Mouse (Mus musculus) cerebellum, adult 8-10 months (tissue): ENCODE measurements around the gene Stard9.
A peak's percentile ranks its signal among the peaks of the same experiment; 100 is the strongest.

ENCODE experiments used
- DNase-seq: peaks from one replicate; pipeline ENCODE4 v3.0.0; 2022

The Stard9 gene

DNA sequence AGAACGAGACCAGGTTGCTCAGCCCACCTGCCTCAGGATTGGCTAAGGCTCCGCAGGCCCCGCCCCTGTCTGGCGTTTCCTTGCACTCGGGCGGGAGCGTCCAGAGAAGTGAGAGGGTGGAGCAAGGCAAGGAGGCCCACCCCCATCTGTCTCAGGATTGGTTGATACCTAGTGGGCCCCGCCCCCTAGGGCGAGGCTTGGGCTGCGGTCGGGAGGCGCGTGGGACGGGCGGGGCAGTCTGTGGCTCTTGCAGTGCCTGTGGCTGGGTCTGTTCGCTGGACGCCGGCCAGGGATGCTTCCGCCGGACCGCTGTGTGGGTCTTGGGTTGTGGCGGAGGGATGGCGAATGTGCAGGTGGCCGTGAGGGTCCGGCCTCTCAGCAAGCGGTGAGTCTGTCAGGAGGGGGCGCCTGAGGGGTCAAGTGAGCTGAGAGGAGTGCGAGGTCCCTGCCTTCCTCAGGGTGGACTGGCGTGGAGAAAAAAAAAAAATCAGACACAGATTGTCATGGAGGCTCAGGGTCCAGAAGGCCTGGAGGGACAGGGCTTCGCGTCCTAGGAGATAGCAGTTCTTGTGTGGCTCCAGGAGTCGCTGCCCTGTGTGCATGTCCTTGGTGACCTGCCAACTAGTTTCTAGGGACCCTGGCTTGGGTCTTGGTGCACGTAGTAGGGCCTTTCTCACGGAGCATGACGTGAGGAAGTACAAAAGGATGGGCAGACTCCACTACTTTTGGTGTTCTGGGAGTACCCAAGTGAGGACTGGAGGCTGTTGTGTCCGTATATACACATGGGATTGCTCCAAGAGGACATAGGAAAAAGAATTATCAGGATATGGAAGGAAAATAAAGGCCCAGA is at the start of gene Stard9:
Gene Stard9 (plus strand): TSS at position 236 of the 850 bp plus-strand sequence.
- DNase-seq = peak; percentile 97

DNA sequence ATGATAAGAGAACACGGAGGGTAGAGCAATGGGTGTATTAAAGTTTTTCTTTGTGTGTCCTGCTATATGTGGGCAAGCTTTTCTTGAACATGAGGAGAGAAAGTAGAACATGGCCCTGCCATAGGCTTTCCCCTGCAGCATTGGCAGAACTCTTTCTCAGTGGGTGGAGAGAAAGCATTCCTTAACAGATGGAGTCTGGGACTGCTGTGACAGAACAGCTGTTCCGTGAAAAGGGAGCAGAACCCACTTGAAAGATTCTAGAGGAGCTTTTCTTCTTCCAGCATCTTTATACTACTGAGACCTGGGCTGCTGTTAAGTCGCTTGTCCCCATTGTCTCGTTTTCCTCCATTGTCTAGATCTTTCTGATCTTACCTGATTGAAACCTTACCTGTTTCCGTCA is 39.2 kb upstream of the Stard9 start:
- no peak for DNase-seq

DNA sequence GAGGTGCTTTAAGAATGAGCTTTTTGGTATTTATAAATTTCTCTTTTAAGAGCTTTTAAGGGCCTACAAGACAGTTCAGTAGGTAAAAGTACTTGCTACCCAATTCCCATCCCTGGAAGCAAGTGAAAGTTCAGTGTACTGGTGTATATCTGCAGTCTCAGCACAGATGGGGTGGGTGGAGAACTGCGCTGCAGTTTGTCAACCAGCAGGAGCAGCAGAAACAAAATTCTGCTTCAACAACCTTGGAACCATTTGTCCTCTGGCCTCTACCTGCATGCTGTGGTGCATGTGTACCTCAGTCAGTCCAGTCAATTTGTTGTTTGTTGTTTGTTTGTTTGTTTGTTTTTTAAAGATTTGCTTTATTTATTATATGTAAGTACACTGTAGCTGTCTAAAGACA is 36.7 kb upstream of the Stard9 start:
- DNase-seq = no peak

DNA sequence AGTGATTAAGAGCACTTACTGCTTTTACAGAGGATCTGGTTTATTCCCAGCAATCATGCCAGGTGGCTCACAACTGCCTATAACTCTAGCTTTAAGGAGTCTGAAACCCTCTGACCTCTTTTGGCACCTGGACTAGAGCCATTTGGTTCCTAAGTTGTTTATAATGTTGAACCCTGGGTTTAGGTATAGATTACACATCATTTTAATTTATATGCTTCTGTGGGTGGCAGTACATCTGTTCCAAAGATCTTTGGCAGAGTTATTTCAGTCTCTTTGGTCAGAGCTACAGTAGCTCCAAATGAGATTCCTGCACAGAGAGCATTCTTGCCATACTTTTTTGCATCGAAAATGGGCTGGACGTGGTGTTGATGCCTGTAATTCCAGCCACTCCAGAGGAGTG is 31.2 kb upstream of the Stard9 start:
- DNase-seq = no peak

DNA sequence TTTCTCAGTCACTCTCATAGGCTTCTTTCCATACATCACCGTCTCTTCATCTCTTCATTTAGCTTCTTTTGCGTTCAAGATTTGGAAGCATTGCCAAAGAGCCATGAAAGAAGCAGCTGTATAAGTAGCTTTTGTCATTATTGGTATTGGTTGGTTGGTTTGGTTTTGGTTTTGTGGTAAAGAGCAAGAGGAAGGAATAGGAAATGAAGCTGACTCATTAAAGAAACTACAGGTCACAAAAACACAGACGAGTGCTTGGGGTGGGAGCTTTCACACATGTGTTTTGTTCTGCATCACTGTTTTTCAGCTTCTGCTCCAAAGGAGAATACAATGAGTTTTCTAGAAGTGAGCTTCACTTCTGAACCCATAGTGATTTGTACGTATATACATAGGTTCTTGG is 29.4 kb upstream of the Stard9 start:
- DNase-seq = no peak

DNA sequence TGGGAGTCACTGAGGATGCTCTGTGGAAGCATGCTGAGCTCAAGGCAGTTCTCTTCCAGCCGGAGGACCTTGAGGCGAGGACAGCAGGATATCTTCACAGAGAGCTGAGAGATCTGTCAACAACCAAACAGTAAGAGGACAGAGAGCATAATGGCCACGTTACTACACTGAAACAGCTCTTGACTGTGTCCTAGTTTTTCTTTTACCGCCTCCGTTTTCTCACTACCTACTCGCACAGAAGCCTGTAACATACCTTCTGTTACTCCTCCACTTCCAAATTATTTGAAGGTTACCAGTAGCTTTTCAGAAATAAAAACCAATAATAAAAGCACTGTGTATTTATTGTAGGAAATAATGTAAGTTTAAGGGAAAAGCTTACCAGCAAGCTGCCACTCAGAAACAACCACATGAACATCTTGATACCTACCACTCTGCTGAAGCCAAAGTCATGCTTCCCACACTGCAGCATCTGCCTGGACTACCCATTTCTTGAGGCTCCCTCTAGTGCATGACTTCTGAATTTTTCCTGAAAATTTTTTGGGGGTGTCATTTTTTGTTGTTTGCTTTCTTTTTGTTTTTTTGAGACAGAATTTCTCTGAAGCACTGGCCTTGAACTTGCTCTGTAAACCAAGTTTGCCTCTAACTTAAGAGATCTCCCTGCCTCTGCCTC is 22.8 kb upstream of the Stard9 start:
- no peak for DNase-seq

DNA sequence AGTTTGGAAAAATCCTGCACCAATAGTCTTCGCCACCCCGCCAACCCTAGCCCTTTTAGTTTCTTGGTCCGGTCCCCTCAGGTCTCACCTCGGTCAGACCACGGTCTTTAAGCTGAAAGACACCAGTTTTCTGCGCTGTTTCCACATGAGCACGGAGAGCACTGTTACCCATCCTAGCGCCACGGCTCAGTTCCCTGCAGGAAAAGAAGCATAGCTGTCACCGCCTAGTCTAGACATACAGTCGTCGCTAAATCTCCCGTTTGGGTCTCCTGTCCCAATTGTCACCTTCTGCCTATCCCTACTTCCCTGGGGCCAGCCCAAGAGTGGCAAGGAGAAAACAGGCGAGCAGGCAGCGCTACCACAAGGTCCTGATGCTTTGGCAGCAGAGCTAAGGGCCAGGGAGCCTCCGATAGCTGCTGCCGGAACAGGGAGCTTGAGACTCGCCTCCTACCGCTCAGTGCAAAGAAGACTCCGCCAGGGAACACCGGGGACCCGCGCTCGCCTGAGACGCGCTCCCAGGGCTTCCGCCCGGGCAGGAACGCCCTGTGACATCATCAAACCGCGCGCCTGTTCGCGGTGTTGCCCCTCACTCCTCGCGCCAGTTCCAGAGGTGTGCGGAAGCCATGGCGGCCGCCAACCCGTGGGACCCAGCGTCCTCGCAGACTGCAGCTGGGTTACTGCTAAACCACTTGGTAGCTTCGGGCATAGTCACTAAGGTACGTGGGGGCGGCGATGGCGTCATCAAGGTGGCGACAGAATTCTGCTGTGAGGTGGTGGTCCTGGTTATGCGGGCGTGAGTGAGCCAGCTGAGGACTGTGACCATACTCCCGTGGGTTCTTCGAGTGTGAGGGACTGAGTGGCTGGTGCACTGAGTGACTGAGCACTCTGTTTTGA is 19.8 kb upstream of the Stard9 start, which contains the start of the genes Haus2 and Lrrc57:
Gene Haus2 (plus strand): TSS at position 554 of the 894 bp plus-strand sequence.
Gene Lrrc57 (minus strand): TSS at position 691 of the 894 bp plus-strand sequence.
- peak; percentile 88 for DNase-seq

DNA sequence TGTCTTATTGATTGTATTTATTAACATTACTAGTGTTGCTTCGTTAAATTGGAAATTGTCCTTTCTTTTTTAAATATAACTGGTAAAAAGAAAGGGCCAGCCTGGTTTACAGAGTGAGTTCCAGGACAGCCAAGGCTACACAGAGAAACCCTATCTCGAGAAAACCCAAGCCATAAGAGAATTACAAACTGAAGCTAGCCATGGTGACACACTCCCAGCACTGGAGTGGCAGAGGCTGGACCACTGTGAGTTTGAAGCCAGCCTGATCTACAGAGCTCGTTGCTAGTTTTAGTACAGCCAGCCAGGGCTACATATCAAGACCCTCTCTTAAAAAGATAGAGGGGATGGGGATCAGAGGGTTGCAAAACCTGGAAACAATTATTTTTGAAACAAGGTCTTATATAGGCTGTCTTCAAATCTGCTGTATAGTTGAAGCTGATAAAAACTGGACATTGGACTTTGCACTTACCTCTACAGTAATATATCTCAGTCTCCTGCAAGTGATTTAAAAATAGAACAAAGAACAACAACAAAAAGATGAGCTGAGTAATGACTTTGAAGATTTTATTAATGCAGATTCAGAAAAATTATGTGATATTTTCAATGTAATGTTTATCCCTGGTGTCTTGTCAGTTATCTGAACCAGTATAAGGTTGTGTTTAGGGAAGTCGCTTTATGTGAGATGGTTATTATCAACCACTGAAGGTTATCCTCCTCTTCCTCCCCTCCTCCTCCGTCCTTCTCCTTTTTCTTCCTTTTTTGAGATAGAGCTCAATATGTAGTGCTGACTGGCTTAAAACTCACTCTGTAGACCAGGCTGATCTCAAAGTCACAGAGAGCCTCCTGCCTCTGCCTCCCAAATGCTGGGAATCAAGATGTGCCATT is 12.4 kb upstream of the Stard9 start:
- DNase-seq = no peak

DNA sequence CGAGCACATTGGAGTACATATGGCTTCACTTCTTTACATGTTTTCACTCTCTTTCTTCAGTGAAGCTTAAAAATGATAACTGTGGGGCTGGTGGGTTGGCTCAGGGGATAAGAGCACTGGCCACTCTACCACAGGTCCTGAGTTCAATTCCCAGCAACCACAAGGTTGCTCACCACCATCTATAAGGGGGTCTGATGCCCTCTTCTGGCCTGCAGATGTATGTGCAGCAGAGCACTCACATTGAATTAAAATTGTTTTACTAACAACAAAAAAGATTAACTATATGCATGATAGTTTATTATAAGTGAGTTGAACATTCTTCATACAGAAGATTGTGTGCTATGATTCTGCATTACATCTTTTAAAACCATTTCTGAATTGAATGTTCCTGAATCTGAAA is 9.4 kb upstream of the Stard9 start:
- no peak for DNase-seq

DNA sequence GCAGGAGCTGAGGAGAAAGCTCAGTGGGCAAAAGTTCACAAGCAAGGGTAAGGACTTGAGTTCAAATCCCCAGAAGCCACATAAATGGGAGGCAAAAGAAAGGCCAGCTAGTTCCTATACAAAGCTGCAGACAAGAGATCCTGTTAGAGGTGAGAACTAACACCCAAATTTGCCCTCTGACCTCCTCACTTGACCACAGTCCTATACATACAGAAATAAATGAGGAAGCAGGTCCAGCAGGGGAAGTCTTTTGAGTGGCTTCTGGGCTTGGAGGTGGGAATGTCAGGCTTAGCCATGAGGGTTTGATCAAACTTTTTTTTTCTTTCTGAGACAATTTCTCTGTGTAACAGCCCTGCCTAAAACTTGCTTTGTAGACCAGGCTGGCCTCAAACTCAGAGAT is 6.0 kb upstream of the Stard9 start:
- DNase-seq = no peak

DNA sequence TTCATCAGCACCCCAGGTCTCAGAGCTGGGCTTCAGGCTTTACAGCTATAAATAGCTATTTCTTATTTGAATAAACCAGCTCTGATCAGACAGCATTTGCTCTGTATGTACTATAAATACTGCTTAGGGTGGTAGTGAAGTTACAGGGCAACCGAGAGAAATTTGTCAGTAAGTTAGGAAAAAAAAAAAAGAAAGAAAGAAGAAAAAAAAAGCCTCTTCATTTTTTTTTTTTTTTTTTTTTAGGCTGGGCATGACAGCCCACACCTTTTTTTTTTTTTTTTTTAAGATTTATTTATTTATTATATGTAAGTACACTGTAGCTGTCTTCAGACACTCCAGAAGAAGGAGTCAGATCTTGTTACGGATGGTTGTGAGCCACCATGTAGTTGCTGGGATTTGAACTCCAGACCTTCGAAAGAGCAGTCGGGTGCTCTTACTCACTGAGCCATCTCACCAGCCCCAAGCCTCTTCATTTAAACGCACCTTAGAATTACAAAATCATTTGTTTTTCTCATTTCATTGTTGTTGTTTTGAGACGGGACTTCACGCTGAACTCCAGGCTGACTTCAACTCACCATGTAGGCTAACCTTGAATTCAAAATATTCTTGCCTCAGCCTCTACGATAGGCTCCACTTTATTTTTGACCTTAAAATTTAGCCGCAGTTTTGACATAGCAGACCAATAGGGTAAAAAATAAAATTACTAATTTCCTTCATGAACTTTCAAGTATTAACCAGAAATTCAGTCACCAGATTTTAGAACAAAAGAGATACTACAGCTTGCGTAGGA is 650 bp upstream of the Stard9 start:
- no peak for DNase-seq

DNA sequence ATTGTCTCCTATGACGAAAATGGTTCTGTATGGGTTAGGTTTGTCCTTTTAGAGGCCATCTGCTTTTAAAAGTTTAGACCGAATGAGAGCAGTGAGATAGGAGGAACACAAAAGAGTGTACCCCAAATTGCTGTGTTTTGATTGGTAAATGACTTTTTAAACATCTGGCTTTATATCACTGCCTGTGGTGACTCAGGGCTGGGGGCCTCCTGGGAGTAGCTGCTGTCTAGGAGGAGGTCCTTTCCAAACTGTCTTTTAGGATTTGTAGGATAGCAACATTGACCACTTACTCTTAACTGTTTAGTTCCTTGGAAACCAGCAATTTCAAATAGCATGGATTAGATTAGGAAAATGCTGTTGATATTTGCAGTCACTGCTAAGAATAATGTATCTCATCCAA is 1.3 kb downstream of the Stard9 start:
- DNase-seq = no peak

DNA sequence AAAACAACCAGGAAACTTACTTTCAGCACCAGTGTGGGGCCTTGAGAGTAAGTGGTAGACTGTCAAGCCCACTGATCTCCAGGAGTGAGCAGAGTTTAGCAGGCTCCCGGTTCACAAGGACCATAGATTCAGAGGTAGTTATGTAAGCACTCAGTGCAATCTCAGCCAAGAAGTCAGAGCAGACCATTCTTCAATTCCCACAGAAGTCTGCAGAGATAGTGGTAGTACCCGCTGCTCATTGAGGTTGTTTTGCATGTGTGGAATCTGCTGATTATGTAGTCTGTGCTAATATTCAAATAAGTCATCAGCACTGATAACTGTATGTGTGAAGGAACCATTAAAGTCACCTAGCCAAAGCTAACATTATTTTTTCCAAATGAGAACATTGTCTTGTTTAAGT is 1.7 kb downstream of the Stard9 start:
- no peak for DNase-seq

DNA sequence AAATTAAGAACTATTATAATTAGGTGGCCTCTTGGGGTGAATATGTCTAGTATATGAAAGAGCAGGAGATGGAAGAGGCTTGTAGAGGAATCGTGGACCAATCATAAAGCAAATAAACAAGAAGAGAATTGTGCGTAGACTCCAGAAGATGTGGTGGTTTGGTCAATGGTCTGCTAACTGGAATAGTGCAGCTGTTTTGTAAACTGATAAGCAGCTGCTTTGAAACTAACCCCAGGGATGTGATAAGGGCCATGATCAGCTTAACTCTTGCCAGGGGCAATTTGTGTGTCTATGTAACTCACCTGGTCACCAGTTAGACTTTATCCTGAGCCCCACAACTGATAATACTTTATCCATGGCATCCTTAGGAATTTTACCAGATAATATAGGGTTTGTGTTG is 2.6 kb downstream of the Stard9 start:
- DNase-seq = no peak

DNA sequence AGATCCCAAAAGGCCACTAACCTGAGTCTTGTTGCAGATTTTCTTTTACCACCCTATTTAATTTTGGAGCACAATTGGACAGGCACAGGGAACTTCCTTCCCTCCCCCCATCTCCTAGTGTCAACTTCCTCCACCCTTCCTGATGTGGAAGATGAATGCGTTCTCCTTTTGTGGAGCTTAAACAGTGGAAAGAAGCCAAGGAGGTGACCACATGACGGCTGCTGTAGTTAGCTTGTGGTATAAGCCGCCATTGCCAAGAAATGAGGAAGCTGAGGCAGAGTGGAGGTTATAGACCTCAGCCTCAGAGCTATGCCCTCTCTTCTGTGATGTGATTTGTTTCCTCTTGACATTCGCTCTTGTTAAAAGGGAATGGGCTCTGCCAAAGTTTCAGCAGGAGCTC is 3.0 kb downstream of the Stard9 start:
- DNase-seq = no peak

DNA sequence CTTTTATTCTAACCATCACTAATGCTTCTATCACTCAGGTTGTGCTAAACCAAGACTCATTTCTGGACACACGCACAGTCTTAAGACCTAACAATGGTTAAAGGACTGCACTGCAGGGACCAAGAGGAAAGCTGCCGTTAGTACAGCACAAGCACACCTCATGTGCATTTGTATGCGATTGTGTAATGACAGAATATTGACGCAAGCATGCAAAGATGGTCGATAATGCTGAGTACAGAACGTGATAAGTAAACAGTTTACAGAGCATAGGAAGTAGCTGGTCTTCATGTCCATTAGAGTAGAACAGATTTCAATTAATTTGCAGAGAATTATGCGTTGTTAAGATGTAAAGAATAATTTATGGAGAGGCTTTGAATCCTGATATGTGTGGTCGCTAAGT is 11.9 kb downstream of the Stard9 start:
- DNase-seq = no peak

DNA sequence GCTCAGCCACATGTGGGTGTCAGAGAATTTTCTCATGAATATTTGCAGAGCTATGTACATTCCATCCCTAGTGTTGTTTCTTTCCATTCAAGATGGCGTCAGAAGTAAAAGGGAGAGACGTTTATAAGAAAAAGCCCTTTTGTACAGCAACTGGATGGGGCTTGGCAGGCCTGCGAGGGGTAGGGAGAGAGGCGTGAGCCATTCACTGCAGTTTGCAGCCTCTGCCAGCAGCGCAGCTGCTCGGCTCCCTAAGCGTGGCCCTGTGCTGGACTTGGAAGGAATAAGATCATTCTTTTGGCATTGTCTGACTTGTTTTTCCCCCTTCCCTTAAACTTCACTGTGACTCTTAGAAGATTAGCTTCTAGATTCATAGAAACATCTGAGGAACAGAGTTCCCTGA is 14.9 kb downstream of the Stard9 start:
- DNase-seq = no peak

DNA sequence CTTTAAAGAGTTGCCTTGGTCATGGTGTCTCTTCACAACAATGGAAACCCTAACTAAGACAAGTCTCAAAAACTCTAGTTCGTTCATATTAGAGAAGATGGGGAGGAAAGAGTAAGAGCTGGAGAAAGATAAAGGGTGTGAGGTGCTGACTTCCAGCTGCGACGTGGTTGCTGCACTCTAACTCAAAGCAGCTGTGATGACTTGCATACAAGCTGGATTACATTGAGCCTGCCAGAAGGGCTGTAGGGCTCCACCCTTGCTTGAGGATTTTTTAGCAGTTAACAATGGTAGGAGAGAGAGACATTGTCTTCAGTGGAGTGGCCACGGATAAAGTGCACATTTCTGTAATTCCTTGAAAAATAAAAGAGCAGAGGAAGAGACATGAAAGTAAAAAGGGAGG is 17.9 kb downstream of the Stard9 start:
- DNase-seq = no peak

DNA sequence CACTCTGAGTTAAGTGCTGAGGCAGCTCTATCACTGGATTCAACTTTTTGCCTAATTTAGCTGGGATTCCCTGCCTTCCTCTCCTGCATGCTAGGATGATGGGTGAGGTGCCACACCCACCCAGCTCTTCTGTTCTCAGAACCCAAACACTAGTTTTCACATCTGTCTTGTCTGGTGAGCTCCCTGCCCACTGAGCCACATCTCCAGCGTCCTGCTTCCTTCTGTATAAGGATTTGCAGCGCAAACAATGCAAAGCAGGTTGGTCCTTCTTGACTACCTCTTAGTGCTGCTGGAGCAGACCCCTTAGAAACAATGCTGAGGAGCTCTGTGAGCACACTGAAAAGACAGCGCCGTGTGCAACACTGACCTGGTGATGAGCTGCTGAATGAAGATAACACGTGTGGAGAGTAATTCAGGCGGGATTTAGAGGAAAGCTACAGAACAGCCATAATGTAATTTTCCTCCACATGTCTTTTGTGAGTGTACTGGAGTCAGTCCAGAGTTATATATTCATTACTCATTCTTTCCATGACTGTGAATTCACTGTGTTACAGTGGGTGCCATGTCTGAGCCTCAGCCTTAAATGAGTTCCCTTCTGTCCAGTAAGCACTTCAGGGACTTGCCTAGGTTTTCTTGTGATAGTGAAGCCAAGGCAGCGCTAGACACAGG is 23.5 kb downstream of the Stard9 start:
- no peak for DNase-seq

DNA sequence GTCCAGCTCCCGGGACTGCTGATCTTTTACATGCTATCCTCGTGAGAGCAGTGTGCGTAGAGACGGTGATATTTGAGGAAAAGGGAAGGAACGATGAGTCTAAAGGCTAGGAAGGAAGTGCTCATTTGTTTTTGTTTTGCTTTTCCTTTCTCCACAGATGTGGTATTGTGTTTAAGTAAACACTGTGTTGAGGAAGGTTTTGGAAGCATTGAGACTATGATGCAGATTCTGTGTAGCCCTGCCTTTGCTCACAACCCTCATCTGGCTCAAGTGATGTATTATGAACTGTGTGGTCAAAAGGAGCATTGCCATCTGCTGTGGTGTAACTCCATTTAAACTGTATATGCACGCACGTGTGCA is 24.0 kb downstream of the Stard9 start:
- no peak for DNase-seq

DNA sequence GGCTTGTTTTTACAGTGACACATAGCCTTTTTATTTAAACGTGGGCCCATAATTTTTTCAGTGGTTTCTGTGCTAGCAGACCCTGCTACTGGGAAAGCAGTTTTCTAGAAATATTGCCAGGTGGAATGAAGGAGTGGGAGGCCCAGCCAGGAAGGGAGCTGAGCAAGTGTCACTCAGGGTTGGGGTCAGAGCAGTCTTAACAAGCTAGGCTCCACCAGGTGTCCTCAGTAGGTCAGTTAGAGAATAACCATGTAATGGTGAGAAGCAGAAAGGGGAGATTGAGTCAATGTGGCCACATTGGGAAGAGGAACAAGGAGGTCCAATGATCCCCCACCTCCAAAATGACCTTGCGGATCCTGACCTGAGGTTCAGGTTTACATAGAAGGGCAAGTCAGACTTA is 25.8 kb downstream of the Stard9 start:
- no peak for DNase-seq
